Mouse (Mus musculus): ENCODE results near the gene Slc34a3. TPM values are rescaled to one million over a fixed set of nuclear protein-coding genes. Genes with fewer than 3 reads are reported as not detected.
A peak's percentile ranks its signal among the peaks of the same experiment; 100 is the strongest.

Slc34a3 gene
- total RNA-seq (2017): 0.81 TPM in 1 of 2 replicates, not detected in the other

- ATAC-seq (replicated peaks in 1 of 2; ENCODE audit: insufficient read depth in 1 of 2, low FRiP score in 2 of 2, low TSS enrichment in 1 of 2, low read depth in 1 of 2, poor library complexity in 2 of 2, severe bottlenecking in 2 of 2): no peak
These were observed at the start of gene Slc34a3 for GRCm38 (mm10) chr2:25234050-25234449. TSS of gene Slc34a3 (minus strand) at chr2:25234364.

DNA sequence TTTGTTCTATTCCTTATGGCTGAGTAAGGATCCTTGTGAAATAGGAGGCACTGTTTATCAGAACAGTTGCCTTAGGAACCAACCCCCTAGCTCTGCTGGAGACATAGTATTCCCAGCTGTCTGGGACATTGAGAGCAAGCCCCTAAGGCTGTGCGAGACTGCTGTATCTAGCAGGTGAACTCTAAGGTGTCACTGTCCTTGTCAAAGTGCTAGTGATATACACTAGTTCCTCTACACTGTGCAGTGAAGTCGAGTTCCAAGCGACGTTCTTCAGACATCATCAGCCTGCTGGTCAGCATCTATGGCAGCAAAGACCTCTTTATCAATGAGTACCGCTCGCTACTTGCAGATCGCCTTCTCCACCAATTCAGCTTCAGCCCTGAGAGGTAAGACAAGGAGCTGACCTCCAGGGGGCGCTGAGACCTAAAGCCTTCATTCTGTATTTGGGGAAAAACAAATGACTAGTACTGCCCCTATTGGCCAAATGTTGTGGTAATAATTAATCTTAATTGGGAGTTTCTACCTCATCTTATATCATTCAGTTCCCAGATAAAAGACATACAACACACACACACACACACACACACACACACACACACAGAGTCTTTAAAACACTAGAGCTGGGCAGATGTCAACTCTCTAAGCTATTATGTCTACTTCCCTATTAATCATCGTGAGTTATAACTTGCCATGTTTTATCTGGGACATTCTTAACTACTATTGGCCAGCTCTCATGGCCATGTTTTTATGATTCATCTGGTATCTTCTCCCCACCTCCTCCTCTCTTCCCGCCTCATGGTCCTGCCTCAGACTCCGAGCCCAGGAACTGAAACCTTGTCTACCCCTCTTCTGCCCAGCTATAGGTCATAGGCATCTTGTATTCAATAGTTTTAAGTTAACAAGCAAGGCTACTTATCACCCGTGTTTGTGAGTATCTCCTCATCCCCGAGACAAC, 45.0 kb upstream of the Slc34a3 start:
- peak; percentile 86 to 89 for ATAC-seq (replicated peaks in 1 of 2; ENCODE audit: insufficient read depth in 1 of 2, low FRiP score in 2 of 2, low TSS enrichment in 1 of 2, low read depth in 1 of 2, poor library complexity in 2 of 2, severe bottlenecking in 2 of 2)

DNA sequence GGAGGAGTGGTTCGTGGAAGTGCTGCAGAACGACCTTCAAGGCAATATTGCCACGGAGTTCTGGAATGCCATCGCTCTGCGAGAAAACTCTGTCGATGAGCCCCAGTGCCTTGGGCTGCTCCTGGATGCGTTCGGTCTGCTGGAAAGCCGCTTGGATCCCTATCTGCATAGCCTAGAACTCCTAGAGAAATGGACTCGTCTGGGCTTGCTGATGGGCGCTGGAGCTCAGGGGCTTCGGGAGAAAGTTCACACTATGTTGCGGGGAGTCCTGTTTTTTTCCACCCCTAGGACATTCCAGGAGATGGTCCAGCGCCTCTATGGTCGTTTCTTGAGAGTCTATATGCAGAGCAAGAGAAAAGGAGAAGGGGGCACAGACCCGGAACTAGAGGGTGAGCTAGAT, 38.8 kb upstream of the Slc34a3 start:
- ATAC-seq (replicated peaks in 1 of 2; ENCODE audit: insufficient read depth in 1 of 2, low FRiP score in 2 of 2, low TSS enrichment in 1 of 2, low read depth in 1 of 2, poor library complexity in 2 of 2, severe bottlenecking in 2 of 2): no peak

- ATAC-seq (replicated peaks in 1 of 2; ENCODE audit: insufficient read depth in 1 of 2, low FRiP score in 2 of 2, low TSS enrichment in 1 of 2, low read depth in 1 of 2, poor library complexity in 2 of 2, severe bottlenecking in 2 of 2): no peak
These were observed 38.4 kb upstream of the Slc34a3 start for GRCm38 (mm10) chr2:25272515-25272914.

- peak; percentile 90 to 96 for ATAC-seq (replicated peaks in 1 of 2; ENCODE audit: insufficient read depth in 1 of 2, low FRiP score in 2 of 2, low TSS enrichment in 1 of 2, low read depth in 1 of 2, poor library complexity in 2 of 2, severe bottlenecking in 2 of 2)
These were observed 37.8 kb upstream of the Slc34a3 start, which contains the start of the genes Ssna1 and Anapc2 for GRCm38 (mm10) chr2:25271827-25272511. TSS of gene Ssna1 (minus strand) at chr2:25272438. TSS of gene Anapc2 (plus strand) at chr2:25272478.

DNA sequence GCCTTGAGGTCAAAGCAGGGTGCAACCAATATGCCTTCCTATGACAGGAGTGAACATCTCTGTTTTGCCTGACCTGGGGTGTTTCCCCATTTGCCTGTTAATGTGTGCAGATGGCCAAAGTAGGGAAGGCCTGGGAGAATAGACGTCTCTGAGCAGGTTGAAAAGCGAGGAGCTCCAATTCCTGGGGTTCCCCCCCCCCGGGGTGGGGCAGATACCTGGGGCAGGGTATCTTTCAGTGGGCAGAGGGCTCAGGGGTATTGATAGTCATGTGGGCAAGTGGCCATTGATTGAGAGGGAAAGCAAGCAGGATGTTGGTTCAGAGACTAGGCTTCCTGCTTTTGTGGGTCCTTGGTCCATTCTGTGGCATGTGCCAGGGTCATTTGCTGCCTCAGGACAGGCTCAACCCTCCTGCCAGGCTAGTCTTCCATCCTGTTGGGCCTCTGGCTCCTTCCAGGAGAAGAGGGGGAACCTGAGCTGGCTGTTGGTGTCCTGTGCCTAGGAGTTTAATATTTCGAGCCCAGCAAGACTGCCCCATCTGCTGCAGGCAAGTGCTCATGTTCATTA, 33.7 kb upstream of the Slc34a3 start:
- no peak for ATAC-seq (replicated peaks in 1 of 2; ENCODE audit: insufficient read depth in 1 of 2, low FRiP score in 2 of 2, low TSS enrichment in 1 of 2, low read depth in 1 of 2, poor library complexity in 2 of 2, severe bottlenecking in 2 of 2)

DNA sequence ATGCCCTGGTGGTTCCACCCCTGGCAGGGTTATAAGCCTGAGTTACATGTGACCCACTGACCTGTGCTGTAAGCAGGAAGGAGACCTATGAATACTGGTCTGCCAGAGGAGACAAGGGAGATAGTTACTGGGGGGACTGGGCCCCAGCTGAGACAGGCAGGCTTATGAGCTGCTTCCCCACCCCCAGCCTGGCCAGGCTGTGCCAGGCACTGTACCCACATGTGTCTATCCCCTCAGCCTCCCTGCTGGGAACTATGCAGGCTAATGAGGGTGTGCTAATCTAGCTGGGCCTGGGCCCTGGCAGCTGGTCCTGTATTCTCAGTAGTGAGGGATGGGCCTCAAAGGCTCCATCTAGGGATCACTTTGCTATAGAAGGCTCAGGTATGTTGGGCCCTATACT, 33.1 kb upstream of the Slc34a3 start:
- ATAC-seq (replicated peaks in 1 of 2; ENCODE audit: insufficient read depth in 1 of 2, low FRiP score in 2 of 2, low TSS enrichment in 1 of 2, low read depth in 1 of 2, poor library complexity in 2 of 2, severe bottlenecking in 2 of 2): no peak

DNA sequence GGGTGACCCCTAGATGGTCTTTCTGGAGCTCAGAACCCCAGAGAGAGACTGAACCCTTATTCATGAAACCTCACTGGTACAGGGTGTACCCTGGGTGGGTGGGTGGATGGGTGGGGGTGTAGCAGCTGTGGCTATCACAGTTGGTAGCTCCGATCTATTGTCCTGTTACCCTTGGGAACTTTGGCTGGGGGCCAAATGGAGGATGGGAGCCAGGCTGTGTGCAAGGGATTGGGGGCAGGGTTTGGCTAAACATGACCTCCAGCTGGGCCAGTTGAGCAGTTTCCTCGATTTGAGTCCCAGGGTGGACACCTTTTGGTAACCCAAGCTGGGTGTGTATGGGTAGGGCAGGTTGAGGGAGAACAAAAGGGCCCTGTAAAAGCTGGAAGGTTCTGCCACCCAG, 32.6 kb upstream of the Slc34a3 start:
- no peak for ATAC-seq (replicated peaks in 1 of 2; ENCODE audit: insufficient read depth in 1 of 2, low FRiP score in 2 of 2, low TSS enrichment in 1 of 2, low read depth in 1 of 2, poor library complexity in 2 of 2, severe bottlenecking in 2 of 2)

DNA sequence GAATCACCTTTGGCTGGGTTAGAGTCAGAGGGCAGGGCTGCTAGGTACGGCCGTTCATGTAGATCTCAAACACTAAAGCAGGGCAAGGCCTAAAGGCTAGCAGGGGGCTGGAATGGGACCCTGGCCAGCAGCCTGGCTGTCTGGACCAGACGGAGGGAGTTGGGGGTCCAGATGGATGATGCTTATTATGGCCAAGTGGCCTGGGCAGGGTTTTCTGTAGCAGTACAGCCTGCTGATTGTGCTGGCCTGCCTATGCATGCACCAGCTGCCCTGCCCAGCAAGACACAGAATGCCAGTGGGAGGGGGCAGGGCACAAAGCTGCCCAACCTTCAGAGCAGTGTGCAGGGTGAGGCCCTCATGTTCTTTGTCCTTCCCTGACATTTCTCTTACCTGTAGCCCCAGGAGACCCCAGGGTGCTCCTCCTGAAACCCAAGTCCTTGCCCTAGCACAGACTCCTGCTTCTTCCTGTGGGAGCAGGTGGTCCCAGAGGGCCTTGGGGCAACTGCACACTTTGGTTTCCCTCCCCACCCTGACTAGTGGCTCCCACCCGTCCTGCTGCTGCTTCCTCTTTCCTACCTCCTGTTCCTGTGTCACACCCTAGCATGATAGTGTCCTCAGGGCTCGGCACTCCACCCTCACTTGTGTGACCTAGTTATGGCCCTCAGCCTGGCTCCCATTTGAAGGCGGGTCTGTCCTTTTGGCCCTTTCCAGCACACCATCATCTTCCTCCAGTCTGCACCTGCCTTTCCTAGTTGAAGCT, 31.9 kb upstream of the Slc34a3 start:
- ATAC-seq (replicated peaks in 1 of 2; ENCODE audit: insufficient read depth in 1 of 2, low FRiP score in 2 of 2, low TSS enrichment in 1 of 2, low read depth in 1 of 2, poor library complexity in 2 of 2, severe bottlenecking in 2 of 2): peak; percentile 23 to 25; a peak in 2 of 4 replicates

DNA sequence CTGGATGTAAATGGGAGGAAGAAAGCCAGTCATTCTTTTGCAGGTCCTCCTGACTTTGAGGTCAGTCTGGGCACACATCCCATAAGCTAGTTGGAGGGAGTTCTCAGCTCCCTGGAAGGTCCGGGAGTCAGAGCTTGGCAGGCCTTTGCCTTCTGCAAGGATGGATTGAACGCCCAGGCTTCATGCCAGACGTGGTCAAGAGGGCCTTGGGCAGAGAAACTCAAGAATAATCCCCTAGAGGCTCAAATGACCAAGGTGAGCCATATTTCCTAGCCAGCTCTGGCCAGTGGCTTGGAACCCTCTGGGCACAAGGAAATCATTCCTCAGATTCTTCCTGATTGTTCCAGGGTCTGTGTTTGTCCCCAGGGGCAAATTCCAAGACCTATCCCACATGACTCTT, 30.7 kb upstream of the Slc34a3 start:
- no peak for ATAC-seq (replicated peaks in 1 of 2; ENCODE audit: insufficient read depth in 1 of 2, low FRiP score in 2 of 2, low TSS enrichment in 1 of 2, low read depth in 1 of 2, poor library complexity in 2 of 2, severe bottlenecking in 2 of 2)

GRCm38 (mm10) chr2:25264286-25264660, 30.1 kb upstream of the Slc34a3 start:
- ATAC-seq (replicated peaks in 1 of 2; ENCODE audit: insufficient read depth in 1 of 2, low FRiP score in 2 of 2, low TSS enrichment in 1 of 2, low read depth in 1 of 2, poor library complexity in 2 of 2, severe bottlenecking in 2 of 2): no peak

- no peak for ATAC-seq (replicated peaks in 1 of 2; ENCODE audit: insufficient read depth in 1 of 2, low FRiP score in 2 of 2, low TSS enrichment in 1 of 2, low read depth in 1 of 2, poor library complexity in 2 of 2, severe bottlenecking in 2 of 2)
These were observed 29.6 kb upstream of the Slc34a3 start for GRCm38 (mm10) chr2:25263623-25264285.

- ATAC-seq (replicated peaks in 1 of 2; ENCODE audit: insufficient read depth in 1 of 2, low FRiP score in 2 of 2, low TSS enrichment in 1 of 2, low read depth in 1 of 2, poor library complexity in 2 of 2, severe bottlenecking in 2 of 2): peak in 1 of 2 experiments; percentile 36; a peak in 2 of 4 replicates
These were observed 28.8 kb upstream of the Slc34a3 start for GRCm38 (mm10) chr2:25262795-25263622.

DNA sequence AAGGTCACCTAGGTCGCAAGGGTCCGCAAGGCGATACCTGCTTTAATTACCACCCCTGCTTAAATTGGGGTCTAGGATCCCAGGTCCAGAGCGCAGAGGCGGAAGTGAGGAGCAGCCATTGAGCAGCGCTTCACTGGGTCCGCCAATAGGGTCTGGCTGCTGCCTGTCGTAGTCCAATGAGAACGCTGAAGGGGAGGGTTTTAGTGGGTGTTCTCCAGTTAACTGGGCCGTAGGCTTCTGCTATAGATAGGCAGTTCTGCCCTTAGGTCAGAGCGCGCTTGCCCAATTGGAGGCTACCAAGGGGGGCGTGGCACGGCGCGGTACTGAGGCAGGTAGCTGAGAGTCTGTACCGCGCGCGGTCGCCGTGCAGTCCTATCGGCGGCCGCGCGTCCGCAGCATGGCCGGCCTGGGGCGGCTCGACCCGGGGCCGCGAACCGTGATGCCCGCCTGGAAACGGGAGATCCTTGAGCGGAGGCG, 28.2 kb upstream of the Slc34a3 start, which contains the start of gene Tprn:
Tprn (plus strand) TSS at position 328 of the 477 bp plus-strand sequence.
- peak; percentile 98 for ATAC-seq (replicated peaks in 1 of 2; ENCODE audit: insufficient read depth in 1 of 2, low FRiP score in 2 of 2, low TSS enrichment in 1 of 2, low read depth in 1 of 2, poor library complexity in 2 of 2, severe bottlenecking in 2 of 2)

DNA sequence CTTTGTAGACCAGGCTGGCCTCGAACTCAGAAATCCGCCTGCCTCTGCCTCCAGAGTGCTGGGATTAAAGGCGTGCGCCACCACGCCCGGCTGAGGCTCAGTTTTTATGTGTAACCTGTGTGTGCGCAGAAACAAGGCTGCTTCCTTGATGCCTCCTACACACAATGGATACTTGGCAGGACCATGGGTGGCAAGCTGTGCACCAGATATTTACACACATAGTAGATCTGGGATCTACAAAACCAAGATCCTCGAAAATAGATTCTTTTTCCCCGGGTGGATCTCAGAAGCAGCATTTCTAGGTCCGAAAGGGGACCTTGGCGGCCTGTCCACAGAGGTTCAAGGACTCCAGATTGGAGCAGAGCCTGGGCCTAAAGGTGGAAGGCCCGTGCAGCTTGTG, 27.7 kb upstream of the Slc34a3 start:
- ATAC-seq (replicated peaks in 1 of 2; ENCODE audit: insufficient read depth in 1 of 2, low FRiP score in 2 of 2, low TSS enrichment in 1 of 2, low read depth in 1 of 2, poor library complexity in 2 of 2, severe bottlenecking in 2 of 2): no peak

GRCm38 (mm10) chr2:25258887-25259286, 24.7 kb upstream of the Slc34a3 start:
- no peak for ATAC-seq (replicated peaks in 1 of 2; ENCODE audit: insufficient read depth in 1 of 2, low FRiP score in 2 of 2, low TSS enrichment in 1 of 2, low read depth in 1 of 2, poor library complexity in 2 of 2, severe bottlenecking in 2 of 2)

Data from hematopoietic stem cell, adult 5-6 weeks (primary cell).